Mouse (Mus musculus) bone marrow, adult 2 months (tissue): ENCODE data around the gene Gfra1.

ENCODE experiments used
- CTCF ChIP-seq: fragments of 200-500 bp; IDR thresholded peaks from 2 replicates; pipeline ENCODE4 v1.5.1; 2011; ENCODE audit warnings: low read length, control low read depth; ENCODE audit not compliant: control insufficient read depth, insufficient read depth
- POLR2A ChIP-seq: fragments of 200-500 bp; IDR thresholded peaks from 2 replicates; pipeline ENCODE4 v1.6.1; 2011; ENCODE audit warnings: low read depth, mild to moderate bottlenecking, control low read depth, low read length, borderline replicate concordance; ENCODE audit not compliant: control insufficient read depth

- TF ChIP-seq POLR2A (no peak), CTCF (no peak)
Observed at GRCm38 (mm10) chr19:58389466-58389865, 66.2 kb downstream of the Gfra1 start.
